Mouse (Mus musculus): Measurements from ENCODE around the gene Tob2. TPM values are rescaled to one million over a fixed set of nuclear protein-coding genes. Genes with fewer than 3 reads are reported as not detected.

The Tob2 gene
- polyA plus RNA-seq, 2 experiments, result 5.1 to 5.6 TPM

GRCm38 (mm10) chr15:81891140-81891802, 32.7 kb upstream of the Tob2 start:
- Histone ChIP-seq H3K36me3 (replicated peaks; ENCODE audit: control insufficient read depth, insufficient read depth, low read depth) (peaks cover 18% of the 10 kb centered on the region), H3K9me3 (ENCODE audit: control insufficient read depth, low read length) (no peaks in the 10 kb centered on the region), H3K4me2 (ENCODE audit: low read depth) (peak overlapping the region; percentile 35), H3K4me3 (ENCODE audit: insufficient read depth in 1 of 2, low read depth in 2 of 2, low read length in 2 of 2) (no peak overlapping the region), H3K9ac (replicated peaks) (peak overlapping the region; percentile 14; the same call in 1 of the 2 replicates), H3K27ac (peak overlapping the region; percentile 89), H3K4me1 (replicated peaks; ENCODE audit: control insufficient read depth in 2 of 2, insufficient read depth in 2 of 2, low read length in 1 of 2) (peaks cover 24 to 29% of the 10 kb centered on the region in 2 experiments), H3K27me3 (ENCODE audit: control insufficient read depth, insufficient read depth, low read length) (no peaks in the 10 kb centered on the region)
- DNase-seq (ENCODE audit: low read depth in 3 of 3, low spot score in 3 of 3) (no peak), ATAC-seq (ENCODE audit: insufficient read depth) (peak; percentile 44)
- no peak for TF ChIP-seq CTCF (IDR thresholded peaks at IDR 0.05; ENCODE audit: low read depth)
- TF ChIP-seq EP300 (IDR thresholded peaks at IDR 0.05; ENCODE audit: low read depth), result no peak
- WGBS (ENCODE audit: insufficient replicate concordance), result 51% methylated on average over 7 of the region's 7 CpGs

DNA sequence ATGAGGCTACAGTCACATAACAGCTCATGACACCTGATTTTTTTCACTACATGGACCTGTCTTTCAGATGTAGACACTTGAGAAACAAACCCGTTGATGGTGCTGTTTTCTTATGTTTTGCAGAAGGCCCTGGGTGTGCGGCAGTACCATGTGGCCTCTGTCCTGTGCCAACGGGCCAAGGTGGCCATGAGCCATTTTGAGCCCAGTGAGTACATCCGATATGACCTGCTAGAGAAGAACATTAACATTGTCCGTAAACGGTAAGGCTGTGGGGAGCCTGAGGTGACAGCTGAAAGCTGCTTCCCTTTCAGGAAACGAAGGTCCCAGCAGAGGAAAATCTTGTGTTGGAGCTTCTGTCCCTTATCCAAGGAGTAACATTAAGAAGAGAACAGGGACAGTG, 30.6 kb upstream of the Tob2 start:
- DNase-seq (ENCODE audit: low read depth in 3 of 3, low spot score in 3 of 3) (no peak), ATAC-seq (ENCODE audit: insufficient read depth) (no peak)
- no peak overlapping the region for H3K4me2 ChIP-seq (ENCODE audit: low read depth)
- H3K27me3 ChIP-seq (ENCODE audit: control insufficient read depth, insufficient read depth, low read length), result no peaks in the 10 kb centered on the region
- H3K9ac ChIP-seq (replicated peaks), result no peak overlapping the region
- no peaks in the 10 kb centered on the region for H3K9me3 ChIP-seq (ENCODE audit: control insufficient read depth, low read length)
- peaks cover 24 to 29% of the 10 kb centered on the region in 2 experiments for H3K4me1 ChIP-seq (replicated peaks; ENCODE audit: control insufficient read depth in 2 of 2, insufficient read depth in 2 of 2, low read length in 1 of 2)
- WGBS (ENCODE audit: insufficient replicate concordance), result 85% methylated on average over 7 of the region's 7 CpGs
- no peak overlapping the region for H3K27ac ChIP-seq
- no peak overlapping the region for H3K4me3 ChIP-seq (ENCODE audit: insufficient read depth in 1 of 2, low read depth in 2 of 2, low read length in 2 of 2)
- no peak for TF ChIP-seq EP300 (IDR thresholded peaks at IDR 0.05; ENCODE audit: low read depth)
- peaks cover 11% of the 10 kb centered on the region for H3K36me3 ChIP-seq (replicated peaks; ENCODE audit: control insufficient read depth, insufficient read depth, low read depth)

GRCm38 (mm10) chr15:81886795-81887550, 28.4 kb upstream of the Tob2 start:
- Histone ChIP-seq H3K9ac (replicated peaks) (no peak overlapping the region), H3K4me2 (ENCODE audit: low read depth) (no peak overlapping the region), H3K4me3 (ENCODE audit: insufficient read depth in 1 of 2, low read depth in 2 of 2, low read length in 2 of 2) (no peak overlapping the region), H3K4me1 (replicated peaks; ENCODE audit: control insufficient read depth in 2 of 2, insufficient read depth in 2 of 2, low read length in 1 of 2) (peaks cover 24% of the 10 kb centered on the region in 2 experiments), H3K9me3 (ENCODE audit: control insufficient read depth, low read length) (no peaks in the 10 kb centered on the region), H3K36me3 (replicated peaks; ENCODE audit: control insufficient read depth, insufficient read depth, low read depth) (peaks cover 8% of the 10 kb centered on the region), H3K27me3 (ENCODE audit: control insufficient read depth, insufficient read depth, low read length) (no peaks in the 10 kb centered on the region), H3K27ac (no peak overlapping the region)
- ATAC-seq (ENCODE audit: insufficient read depth) (no peak), DNase-seq (ENCODE audit: low read depth in 3 of 3, low spot score in 3 of 3) (no peak)
- no peak for TF ChIP-seq CTCF (IDR thresholded peaks at IDR 0.05; ENCODE audit: low read depth)
- TF ChIP-seq EP300 (IDR thresholded peaks at IDR 0.05; ENCODE audit: low read depth), result no peak
- WGBS (ENCODE audit: insufficient replicate concordance), result 81% methylated on average over 6 of the region's 6 CpGs

DNA sequence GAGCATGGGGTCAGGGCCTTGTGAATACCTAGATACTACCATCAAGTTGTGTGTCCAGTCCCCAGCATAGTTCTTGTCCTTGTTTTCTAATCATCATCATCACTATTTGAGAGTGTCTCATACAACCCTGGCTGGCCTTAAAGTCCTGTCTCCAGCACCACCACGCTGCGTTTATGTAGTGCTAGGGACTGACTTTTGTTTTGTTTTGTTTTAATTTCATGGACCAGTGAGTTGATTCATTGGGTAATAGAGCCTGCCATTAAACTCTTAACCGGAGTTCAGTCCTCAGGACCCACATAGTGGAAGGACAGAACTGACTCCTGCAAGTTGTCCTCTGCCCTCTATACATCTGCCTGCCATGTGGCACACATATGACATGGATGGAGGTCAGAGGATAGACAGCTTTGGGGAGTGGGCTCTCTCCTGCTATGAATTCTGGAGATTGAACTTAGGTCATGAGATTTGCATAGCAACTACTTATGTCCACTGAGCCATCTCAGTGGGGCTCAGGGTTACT, 26.9 kb upstream of the Tob2 start:
- ATAC-seq (ENCODE audit: insufficient read depth) (no peak), DNase-seq (ENCODE audit: low read depth in 3 of 3, low spot score in 3 of 3) (no peak)
- no peaks in the 10 kb centered on the region for H3K9me3 ChIP-seq (ENCODE audit: control insufficient read depth, low read length)
- 86% methylated on average over 3 of the region's 3 CpGs for WGBS (ENCODE audit: insufficient replicate concordance)
- peaks cover 7% of the 10 kb centered on the region for H3K36me3 ChIP-seq (replicated peaks; ENCODE audit: control insufficient read depth, insufficient read depth, low read depth)
- no peaks in the 10 kb centered on the region for H3K27me3 ChIP-seq (ENCODE audit: control insufficient read depth, insufficient read depth, low read length)
- H3K4me3 ChIP-seq (ENCODE audit: insufficient read depth in 1 of 2, low read depth in 2 of 2, low read length in 2 of 2), result no peak overlapping the region
- no peak overlapping the region for H3K9ac ChIP-seq (replicated peaks)
- TF ChIP-seq EP300 (IDR thresholded peaks at IDR 0.05; ENCODE audit: low read depth) (no peak), CTCF (IDR thresholded peaks at IDR 0.05; ENCODE audit: low read depth) (no peak)
- H3K4me2 ChIP-seq (ENCODE audit: low read depth), result no peak overlapping the region
- H3K4me1 ChIP-seq (replicated peaks; ENCODE audit: control insufficient read depth in 2 of 2, insufficient read depth in 2 of 2, low read length in 1 of 2), result peaks cover 9% of the 10 kb centered on the region in 2 experiments
- H3K27ac ChIP-seq, result no peak overlapping the region

DNA sequence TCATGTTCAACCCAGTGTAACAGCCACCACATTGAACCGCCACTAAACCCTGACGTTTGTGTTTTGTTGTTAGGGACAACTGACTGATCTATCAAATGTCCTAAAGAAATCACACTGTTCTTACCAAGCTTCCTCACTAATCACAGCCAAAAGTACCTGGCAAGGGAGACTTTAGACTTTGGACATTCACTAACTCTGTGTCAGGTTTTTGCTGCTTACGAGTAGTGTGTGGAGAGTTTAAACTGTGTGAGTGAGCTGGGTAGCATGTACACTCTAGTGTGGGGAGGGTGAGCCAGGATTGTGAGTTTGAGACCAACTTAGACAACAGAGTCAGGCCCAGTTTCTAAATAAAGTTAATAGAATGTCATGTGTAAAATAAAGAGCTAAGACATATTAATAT, 23.8 kb upstream of the Tob2 start:
- Histone ChIP-seq H3K4me2 (ENCODE audit: low read depth) (no peak overlapping the region), H3K27ac (no peak overlapping the region), H3K9me3 (ENCODE audit: control insufficient read depth, low read length) (no peaks in the 10 kb centered on the region), H3K9ac (replicated peaks) (0 out of 2 replicates have a peak overlapping the region, but pooled peaks have one; percentile 13), H3K36me3 (replicated peaks; ENCODE audit: control insufficient read depth, insufficient read depth, low read depth) (no peaks in the 10 kb centered on the region; the same call in 1 of the 2 replicates), H3K4me3 (ENCODE audit: insufficient read depth in 1 of 2, low read depth in 2 of 2, low read length in 2 of 2) (no peak overlapping the region), H3K27me3 (ENCODE audit: control insufficient read depth, insufficient read depth, low read length) (no peaks in the 10 kb centered on the region), H3K4me1 (replicated peaks; ENCODE audit: control insufficient read depth in 2 of 2, insufficient read depth in 2 of 2, low read length in 1 of 2) (peaks cover 5 to 7% of the 10 kb centered on the region in 2 experiments)
- DNase-seq (ENCODE audit: low read depth in 3 of 3, low spot score in 3 of 3), result no peak
- WGBS (ENCODE audit: insufficient replicate concordance), result 78% methylated on average over 3 of the region's 3 CpGs
- ATAC-seq (ENCODE audit: insufficient read depth), result no peak
- TF ChIP-seq EP300 (IDR thresholded peaks at IDR 0.05; ENCODE audit: low read depth) (no peak), CTCF (IDR thresholded peaks at IDR 0.05; ENCODE audit: low read depth) (no peak)

Measured in liver, embryonic 14.5 days (tissue).